Mouse (Mus musculus) kidney, adult 2 months (tissue): ENCODE results near the gene Cic.

ENCODE experiments used
- CTCF ChIP-seq: fragments of 200-500 bp; conservative IDR thresholded peaks from 2 replicates; pipeline ENCODE4 v1.5.1; 2011; ENCODE audit warnings: low read depth, mild to moderate bottlenecking, control low read depth, low read length, moderate library complexity, mixed read lengths; ENCODE audit not compliant: insufficient read depth, insufficient read length
- POLR2A ChIP-seq: fragments of 200-500 bp; IDR thresholded peaks from one replicate; pipeline ENCODE4 v1.6.1; 2011; ENCODE audit warnings: low read depth, low read length, control low read depth

- TF ChIP-seq POLR2A (no peak), CTCF (no peak)
Observed at GRCm38 (mm10) chr7:25248846-25249313, 18.6 kb upstream of the Cic start.
